Mouse (Mus musculus) forebrain, postnatal 0 days (tissue): Measurements from ENCODE around the gene Gfod2. TPM values are rescaled to one million over a fixed set of nuclear protein-coding genes. Genes with fewer than 3 reads are reported as not detected.

Source experiments
- ATAC-seq: fragments of 200-750 bp; cut with Nextera tagmentation; 2 replicates; pipeline ENCODE4 v1.8.0; 2017; ENCODE audit warnings: mild to moderate bottlenecking, moderate library complexity
- DNase-seq: peaks from one replicate; pipeline ENCODE4 v3.0.0-alpha.2; 2015
- H3K27ac ChIP-seq: fragments of 300-500 bp; sonication (generic); 2 replicates; pipeline ENCODE4 v1.5.1; 2014; ENCODE audit warnings: low read depth, mild to moderate bottlenecking, antibody characterized with exemption, low read length, moderate library complexity, mixed read lengths
- H3K27me3 ChIP-seq: fragments of 300-500 bp; sonication (generic); 2 replicates; pipeline ENCODE4 v1.6.1; 2014; ENCODE audit warnings: mild to moderate bottlenecking, low read length, mixed read lengths; ENCODE audit not compliant: insufficient read depth
- H3K36me3 ChIP-seq: fragments of 300-500 bp; sonication (generic); 2 replicates; pipeline ENCODE4 v1.6.1; 2014; ENCODE audit warnings: mild to moderate bottlenecking, moderate library complexity; ENCODE audit not compliant: insufficient read depth
- H3K4me1 ChIP-seq: fragments of 300-500 bp; sonication (generic); 2 replicates; pipeline ENCODE4 v1.6.1; 2014; ENCODE audit warnings: antibody characterized with exemption; ENCODE audit not compliant: insufficient read depth
- H3K4me2 ChIP-seq: fragments of 300-500 bp; sonication (generic); 2 replicates; pipeline ENCODE4 v1.6.1; 2014; ENCODE audit warnings: low read depth, mild to moderate bottlenecking, moderate library complexity
- H3K4me3 ChIP-seq: fragments of 300-500 bp; sonication (generic); 2 replicates; pipeline ENCODE4 v1.5.1; 2014; ENCODE audit warnings: low read depth, low read length, mixed read lengths
- H3K9ac ChIP-seq: fragments of 300-500 bp; sonication (generic); 2 replicates; pipeline ENCODE4 v1.6.1; 2014; ENCODE audit warnings: mild to moderate bottlenecking
- H3K9me3 ChIP-seq: fragments of 300-500 bp; sonication (generic); 2 replicates; pipeline ENCODE4 v1.6.1; 2016; ENCODE audit warnings: low read length
- CTCF ChIP-seq: sonication (generic); IDR thresholded peaks from 2 replicates; pipeline ENCODE4 v1.5.1; 2016; ENCODE audit warnings: antibody characterized with exemption, control low read depth, low read depth
- WGBS: fragments of 180-500 bp; shearing (Covaris S2); extraction: QIAGEN DNeasy Blood & Tissue Kit; methylation state at CpG from one replicate; pipeline ENCODE4 v1.1.7; 2014; 5-methylcytosine and 5-hydroxymethylcytosine counted together
- polyA plus RNA-seq: library from polyadenylated mRNA; unstranded; fragments of >200 nt; fragmentation: Nextera tagmentation; extraction: Ambion mirVana; gene quantifications from 2 replicates; pipeline ENCODE4 v1.2.1, GENCODE M21; 2015
- total RNA-seq: library from RNA; depleted of rRNA; stranded (reverse); fragments of >200 nt; gene quantifications from 2 replicates; pipeline ENCODE4 v1.2.3, GENCODE M21; 2014; rRNA removed

Gfod2 gene
- total RNA-seq: 42.6 and 51.2 TPM in 2 replicates
- 58.4 and 71.2 TPM in 2 replicates for polyA plus RNA-seq

DNA sequence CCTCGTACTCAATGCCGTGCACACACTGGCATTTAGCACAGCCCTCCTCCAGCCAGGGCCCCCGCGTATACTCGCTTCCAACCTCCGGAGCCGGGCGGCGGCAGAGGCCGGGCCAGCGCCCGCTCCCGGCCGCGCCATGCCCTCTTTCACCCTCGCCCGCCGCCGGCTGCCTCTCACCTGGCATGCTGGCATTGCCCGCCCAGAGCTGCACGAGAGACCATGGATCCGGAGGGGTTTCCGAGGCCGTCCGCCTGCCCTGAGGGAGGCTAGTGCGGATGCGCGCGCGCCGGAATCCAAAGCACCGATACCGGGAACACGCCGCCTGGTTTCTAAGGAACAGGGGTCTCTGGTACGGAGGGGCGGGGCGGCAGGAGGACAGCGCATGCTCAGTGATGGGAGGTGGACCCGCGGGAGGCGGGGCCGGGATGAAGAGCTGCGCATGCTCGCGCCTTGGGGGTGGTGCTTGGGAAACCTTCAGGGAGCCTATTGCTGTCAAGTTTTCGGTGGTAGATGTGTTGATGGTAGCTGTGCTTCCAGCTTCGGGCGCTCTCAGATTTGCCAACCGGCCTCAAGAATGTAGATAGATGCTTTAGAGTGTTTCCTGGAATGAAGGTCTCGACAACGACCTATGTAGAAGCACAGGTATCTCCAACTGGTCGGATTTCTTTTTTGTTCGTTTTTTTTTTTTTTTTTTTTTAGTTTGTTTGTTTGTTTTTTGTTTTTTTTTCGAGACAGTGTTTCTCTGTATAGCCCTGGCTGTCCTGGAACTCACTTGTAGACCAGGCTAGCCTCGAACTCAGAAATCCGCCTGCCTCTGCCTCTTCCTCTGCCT lies at the start of gene Gfod2:
Gene Gfod2, minus strand, starts transcription at position 388 of the 832 bp plus-strand sequence.
- peak; percentile 100 for ATAC-seq
- Histone ChIP-seq H3K9ac (peak within 1 kb of the TSS; percentile 82), H3K36me3 (no peaks in the 10 kb centered on the region), H3K27ac (peak within 1 kb of the TSS; percentile 93), H3K4me1 (0 out of 2 replicates have a peak, but pooled peaks cover 5% of the 10 kb centered on the region), H3K27me3 (no peaks in the 10 kb centered on the region), H3K4me2 (peak within 1 kb of the TSS; percentile 61), H3K9me3 (no peaks in the 10 kb centered on the region), H3K4me3 (peak within 1 kb of the TSS; percentile 79)
- TF ChIP-seq CTCF: no peak
- WGBS: 4% methylated on average over 55 of the region's 57 CpGs
- peak; percentile 99 for DNase-seq

DNA sequence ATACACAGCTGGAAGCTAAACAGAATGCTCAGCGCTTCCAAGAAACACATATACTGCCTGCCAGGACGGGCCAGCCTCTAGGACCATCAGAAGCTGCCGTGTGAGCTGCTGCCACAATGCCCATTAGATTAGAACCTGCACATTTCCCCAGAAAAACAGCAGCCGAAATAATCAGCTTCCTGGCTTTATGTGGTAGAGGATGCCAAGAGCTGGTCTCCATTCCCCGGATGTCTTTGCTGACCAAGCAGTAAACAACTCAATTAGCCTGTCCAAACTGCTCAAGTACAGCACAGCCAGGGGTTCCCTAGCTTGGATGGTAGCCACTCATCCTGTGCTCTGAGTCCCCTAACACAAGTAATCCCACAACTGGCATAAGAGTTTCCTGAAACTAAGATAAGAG lies 49.3 kb upstream of the Gfod2 start:
- no peak overlapping the region for H3K27ac ChIP-seq
- H3K36me3 ChIP-seq: no peaks in the 10 kb centered on the region; the same call in 1 of the 2 replicates
- 78% methylated on average over 5 of the region's 5 CpGs for WGBS
- H3K4me2 ChIP-seq: no peak overlapping the region
- no peaks in the 10 kb centered on the region for H3K9me3 ChIP-seq
- no peak overlapping the region for H3K4me3 ChIP-seq
- no peak for TF ChIP-seq CTCF
- no peak overlapping the region for H3K9ac ChIP-seq
- no peak for ATAC-seq
- no peaks in the 10 kb centered on the region for H3K27me3 ChIP-seq
- H3K4me1 ChIP-seq: no peaks in the 10 kb centered on the region
- DNase-seq: no peak

DNA sequence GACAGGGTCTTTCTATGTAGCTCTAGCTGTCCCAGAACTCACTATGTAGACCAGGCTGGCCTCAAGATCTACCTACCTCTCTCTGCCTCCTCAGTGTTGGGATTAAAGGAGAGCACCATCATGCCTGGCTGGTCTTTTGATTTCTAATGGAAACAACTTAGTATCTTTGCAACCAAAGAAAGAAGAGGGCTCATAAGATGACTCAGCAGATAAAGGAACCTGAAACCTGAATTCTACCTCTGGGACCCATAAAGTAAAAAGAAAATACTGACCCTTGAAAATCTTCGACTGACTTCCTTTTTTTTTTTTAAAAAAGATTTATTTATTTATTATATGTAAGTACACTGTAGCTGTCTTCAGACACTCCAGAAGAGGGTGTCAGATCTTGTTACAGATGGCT lies 47.5 kb upstream of the Gfod2 start:
- H3K9me3 ChIP-seq: no peaks in the 10 kb centered on the region
- no peak for TF ChIP-seq CTCF
- H3K27me3 ChIP-seq: no peaks in the 10 kb centered on the region
- ATAC-seq (no peak), DNase-seq (no peak)
- 97% methylated on average over 1 of the region's 1 CpGs for WGBS
- no peak overlapping the region for H3K27ac ChIP-seq
- no peak overlapping the region for H3K9ac ChIP-seq
- no peaks in the 10 kb centered on the region; the same call in 1 of the 2 replicates for H3K36me3 ChIP-seq
- H3K4me1 ChIP-seq: no peaks in the 10 kb centered on the region
- H3K4me3 ChIP-seq: no peak overlapping the region
- no peak overlapping the region for H3K4me2 ChIP-seq

DNA sequence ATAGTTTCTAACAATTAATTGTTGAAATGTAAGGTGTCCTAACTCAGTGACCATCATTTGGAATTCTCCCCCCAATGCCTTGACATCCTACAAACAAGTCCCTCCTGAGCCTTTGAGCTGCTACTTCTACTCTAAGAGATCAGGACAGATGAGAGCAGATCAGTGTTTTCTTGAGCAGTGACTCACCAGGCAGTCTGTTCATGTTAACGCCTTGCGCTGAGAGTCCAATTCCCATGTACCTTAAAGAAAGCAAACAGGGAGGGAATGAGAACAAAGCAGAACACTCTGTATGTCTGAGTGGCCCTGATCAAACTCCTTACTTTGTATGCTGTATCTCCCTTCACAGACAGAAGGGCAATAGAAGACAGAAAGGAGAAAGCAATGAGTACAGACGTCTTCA lies 46.9 kb upstream of the Gfod2 start:
- 76% methylated on average over 3 of the region's 3 CpGs for WGBS

DNA sequence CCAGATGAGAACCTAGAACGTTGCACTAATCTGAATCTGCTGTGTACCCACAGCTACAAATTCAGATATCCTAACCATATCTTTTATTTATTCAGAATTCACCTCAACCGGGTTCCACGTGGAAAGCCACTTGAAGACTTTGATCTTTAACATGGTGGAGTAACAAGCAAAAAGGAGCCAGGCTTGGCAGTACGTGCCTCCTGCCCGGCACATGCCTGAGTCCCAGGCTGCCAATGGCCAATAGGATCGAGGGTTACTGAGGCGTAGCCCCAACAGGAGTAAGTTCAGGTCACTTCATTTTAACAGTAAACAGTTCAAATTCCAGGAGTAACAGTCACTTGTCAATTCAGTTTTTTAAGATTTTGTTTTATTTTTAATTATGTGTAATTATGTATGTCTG lies 46.3 kb upstream of the Gfod2 start:
- no peak overlapping the region for H3K4me3 ChIP-seq
- H3K27me3 ChIP-seq: no peaks in the 10 kb centered on the region
- H3K4me2 ChIP-seq: no peak overlapping the region
- WGBS: 96% methylated on average over 7 of the region's 7 CpGs
- H3K9me3 ChIP-seq: no peaks in the 10 kb centered on the region
- H3K36me3 ChIP-seq: no peaks in the 10 kb centered on the region; the same call in 1 of the 2 replicates
- DNase-seq (no peak), ATAC-seq (no peak)
- H3K27ac ChIP-seq: no peak overlapping the region
- TF ChIP-seq CTCF: no peak
- no peaks in the 10 kb centered on the region for H3K4me1 ChIP-seq
- H3K9ac ChIP-seq: no peak overlapping the region

More for the DNA sequence above, 46.9 kb upstream of the Gfod2 start:
- Histone ChIP-seq H3K9ac (no peak overlapping the region), H3K27ac (no peak overlapping the region), H3K4me3 (no peak overlapping the region), H3K4me1 (no peaks in the 10 kb centered on the region), H3K9me3 (no peaks in the 10 kb centered on the region), H3K27me3 (no peaks in the 10 kb centered on the region), H3K36me3 (no peaks in the 10 kb centered on the region; the same call in 1 of the 2 replicates), H3K4me2 (no peak overlapping the region)
- no peak for TF ChIP-seq CTCF
- ATAC-seq (no peak), DNase-seq (no peak)

DNA sequence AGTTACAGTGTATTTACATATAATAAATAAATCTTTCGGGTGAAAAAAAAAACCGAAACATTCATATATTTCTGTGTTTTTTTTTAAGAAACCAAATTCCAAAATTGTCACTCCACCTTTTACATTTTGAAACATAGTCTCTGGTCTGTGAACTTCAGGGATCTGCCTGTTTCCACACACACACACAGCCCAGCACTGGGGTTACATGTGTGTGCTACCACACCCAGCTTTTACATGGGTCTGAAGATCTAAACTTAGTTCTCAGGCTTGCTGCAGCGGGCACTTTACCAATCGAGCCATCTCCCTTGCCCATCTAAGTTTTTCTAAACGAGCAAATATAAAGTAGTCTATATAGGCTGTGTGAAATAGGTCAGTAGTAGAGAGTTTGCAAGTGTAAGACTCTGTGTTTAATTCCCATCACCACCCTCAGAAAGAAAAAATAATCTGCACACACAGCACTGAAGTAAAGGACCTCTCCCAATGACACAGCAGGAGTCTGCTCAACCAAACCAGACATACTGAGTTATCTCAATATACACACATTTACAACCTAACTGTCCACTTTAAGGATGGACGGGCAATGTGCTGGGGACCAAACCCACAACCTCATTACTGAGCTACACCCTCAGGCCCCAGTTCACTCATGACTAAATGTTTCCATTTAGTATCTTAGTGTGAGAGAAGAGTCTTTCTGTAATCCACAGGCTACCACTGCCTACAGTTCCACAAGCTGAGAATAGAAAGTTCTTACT lies 42.9 kb upstream of the Gfod2 start:
- no peak overlapping the region for H3K9ac ChIP-seq
- H3K27ac ChIP-seq: no peak overlapping the region
- no peaks in the 10 kb centered on the region for H3K4me1 ChIP-seq
- 93% methylated on average over 6 of the region's 6 CpGs for WGBS
- no peaks in the 10 kb centered on the region; the same call in 1 of the 2 replicates for H3K36me3 ChIP-seq
- H3K27me3 ChIP-seq: no peaks in the 10 kb centered on the region
- ATAC-seq (no peak), DNase-seq (no peak)
- no peak overlapping the region for H3K4me3 ChIP-seq
- H3K9me3 ChIP-seq: no peaks in the 10 kb centered on the region
- H3K4me2 ChIP-seq: no peak overlapping the region
- TF ChIP-seq CTCF: no peak
